Mouse (Mus musculus) lung, embryonic 14.5 days (tissue): ENCODE measurements around the gene Upk3b. TPM values are rescaled to one million over a fixed set of nuclear protein-coding genes. Genes with fewer than 3 reads are reported as not detected.

Source experiments
- ATAC-seq: fragments of 200-750 bp; cut with Nextera tagmentation; 2 replicates; pipeline ENCODE4 v1.8.0; 2017; ENCODE audit warnings: mild to moderate bottlenecking, moderate TSS enrichment, moderate library complexity; ENCODE audit not compliant: insufficient read depth
- DNase-seq: peaks from one replicate; pipeline ENCODE4 v3.0.0-alpha.2; 2015
- H3K27ac ChIP-seq: fragments of 300-500 bp; sonication (generic); 2 replicates; pipeline ENCODE4 v1.5.1; 2014; ENCODE audit warnings: low read depth, mild to moderate bottlenecking, moderate library complexity
- H3K27me3 ChIP-seq: fragments of 300-500 bp; sonication (generic); 2 replicates; pipeline ENCODE4 v1.6.1; 2014; ENCODE audit warnings: low read length, control low read depth; ENCODE audit not compliant: insufficient read depth
- H3K36me3 ChIP-seq: fragments of 300-500 bp; sonication (generic); 2 replicates; pipeline ENCODE4 v1.6.1; 2014; ENCODE audit warnings: control low read depth; ENCODE audit not compliant: insufficient read depth
- H3K4me1 ChIP-seq: fragments of 300-500 bp; sonication (generic); 2 replicates; pipeline ENCODE4 v1.6.1; 2014; ENCODE audit warnings: antibody characterized with exemption, control low read depth; ENCODE audit not compliant: insufficient read depth
- H3K4me2 ChIP-seq: fragments of 300-500 bp; sonication (generic); 2 replicates; pipeline ENCODE4 v1.6.1; 2014; ENCODE audit warnings: mild to moderate bottlenecking
- H3K4me3 ChIP-seq: fragments of 300-500 bp; sonication (generic); 2 replicates; pipeline ENCODE4 v1.5.1; 2014; ENCODE audit warnings: low read depth, low read length
- H3K9ac ChIP-seq: fragments of 300-500 bp; sonication (generic); 2 replicates; pipeline ENCODE4 v1.6.1; 2014
- H3K9me3 ChIP-seq: fragments of 300-500 bp; sonication (generic); 2 replicates; pipeline ENCODE4 v1.6.1; 2016; ENCODE audit warnings: low read depth, low read length, control low read depth
- CTCF ChIP-seq: IDR thresholded peaks from 2 replicates; pipeline ENCODE4 v1.5.1; 2016; ENCODE audit warnings: antibody characterized with exemption, low read depth
- WGBS: fragments of 180-500 bp; shearing (Covaris S2); extraction: QIAGEN DNeasy Blood & Tissue Kit; methylation state at CpG from one replicate; pipeline ENCODE4 v1.1.7; 2014; 5-methylcytosine and 5-hydroxymethylcytosine counted together
- polyA plus RNA-seq: library from polyadenylated mRNA; unstranded; fragments of >200 nt; fragmentation: Nextera tagmentation; extraction: Ambion mirVana; gene quantifications from 2 replicates; pipeline ENCODE4 v1.2.1, GENCODE M21; 2014

Gene Upk3b
- polyA plus RNA-seq, 1 experiment from 2014 or later = 23.8 TPM

- Histone ChIP-seq H3K27me3 (no peaks in the 10 kb centered on the region), H3K9ac (no peak overlapping the region), H3K9me3 (no peaks in the 10 kb centered on the region), H3K36me3 (no peaks in the 10 kb centered on the region), H3K4me3 (no peak overlapping the region), H3K4me2 (no peak overlapping the region), H3K4me1 (0 out of 2 replicates have a peak, but pooled peaks cover 8% of the 10 kb centered on the region), H3K27ac (no peak overlapping the region)
- 59% methylated on average over 11 of the region's 11 CpGs for WGBS
- no peak for ATAC-seq
- no peak for TF ChIP-seq CTCF
- no peak for DNase-seq
Measured at GRCm38 (mm10) chr5:136073526-136073925, 35.2 kb downstream of the Upk3b start.

- Histone ChIP-seq H3K36me3 (no peaks in the 10 kb centered on the region), H3K4me3 (no peak overlapping the region), H3K27ac (no peak overlapping the region), H3K9me3 (no peaks in the 10 kb centered on the region), H3K4me2 (no peak overlapping the region), H3K4me1 (0 out of 2 replicates have a peak, but pooled peaks cover 8% of the 10 kb centered on the region), H3K9ac (no peak overlapping the region), H3K27me3 (no peaks in the 10 kb centered on the region)
- ATAC-seq = no peak
- WGBS = 80% methylated on average over 5 of the region's 5 CpGs
- TF ChIP-seq CTCF = no peak
- DNase-seq = no peak
Measured at GRCm38 (mm10) chr5:136075076-136075475, 36.8 kb downstream of the Upk3b start.

- peak; percentile 73 for DNase-seq
- no peak for TF ChIP-seq CTCF
- Histone ChIP-seq H3K4me3 (no peak overlapping the region), H3K4me2 (peak overlapping the region; percentile 29; the same call in 1 of the 2 replicates), H3K27ac (no peak overlapping the region), H3K27me3 (no peaks in the 10 kb centered on the region), H3K4me1 (0 out of 2 replicates have a peak, but pooled peaks cover 8% of the 10 kb centered on the region), H3K36me3 (no peaks in the 10 kb centered on the region), H3K9me3 (no peaks in the 10 kb centered on the region), H3K9ac (no peak overlapping the region)
- 14% methylated on average over 7 of the region's 7 CpGs for WGBS
- peak; percentile 41 for ATAC-seq
Measured at GRCm38 (mm10) chr5:136076284-136076683, 38.0 kb downstream of the Upk3b start.

- H3K9ac ChIP-seq = no peak overlapping the region
- 77% methylated on average over 9 of the region's 9 CpGs for WGBS
- DNase-seq (no peak), ATAC-seq (no peak)
- H3K36me3 ChIP-seq = no peaks in the 10 kb centered on the region
- no peak for TF ChIP-seq CTCF
- H3K9me3 ChIP-seq = no peaks in the 10 kb centered on the region
- 0 out of 2 replicates have a peak, but pooled peaks cover 8% of the 10 kb centered on the region for H3K4me1 ChIP-seq
- H3K4me3 ChIP-seq = no peak overlapping the region
- H3K27me3 ChIP-seq = no peaks in the 10 kb centered on the region
- H3K27ac ChIP-seq = no peak overlapping the region
- H3K4me2 ChIP-seq = no peak overlapping the region
Measured at GRCm38 (mm10) chr5:136077001-136077550, 38.8 kb downstream of the Upk3b start.

GRCm38 (mm10) chr5:136078136-136078535 is 39.8 kb downstream of the Upk3b start:
- Histone ChIP-seq H3K9ac (no peak overlapping the region), H3K4me1 (0 out of 2 replicates have a peak, but pooled peaks cover 8% of the 10 kb centered on the region), H3K4me2 (no peak overlapping the region), H3K4me3 (no peak overlapping the region), H3K9me3 (no peaks in the 10 kb centered on the region), H3K27me3 (no peaks in the 10 kb centered on the region), H3K27ac (no peak overlapping the region), H3K36me3 (no peaks in the 10 kb centered on the region)
- DNase-seq (no peak), ATAC-seq (no peak)
- 91% methylated on average over 5 of the region's 5 CpGs for WGBS
- no peak for TF ChIP-seq CTCF

GRCm38 (mm10) chr5:136082345-136082744 is 44.0 kb downstream of the Upk3b start:
- Histone ChIP-seq H3K4me2 (no peak overlapping the region), H3K4me3 (no peak overlapping the region), H3K27ac (no peak overlapping the region), H3K4me1 (peaks cover 5% of the 10 kb centered on the region), H3K36me3 (no peaks in the 10 kb centered on the region), H3K27me3 (peaks cover 18% of the 10 kb centered on the region), H3K9me3 (no peaks in the 10 kb centered on the region), H3K9ac (no peak overlapping the region)
- ATAC-seq (no peak), DNase-seq (no peak)
- TF ChIP-seq CTCF = peak; percentile 46; the same call in 1 of the 2 replicates
- WGBS = 71% methylated on average over 4 of the region's 4 CpGs

- TF ChIP-seq CTCF = no peak
- Histone ChIP-seq H3K36me3 (no peaks in the 10 kb centered on the region), H3K9me3 (no peaks in the 10 kb centered on the region), H3K4me2 (peak within 1 kb of the TSS; percentile 97), H3K4me3 (peak within 1 kb of the TSS; percentile 55), H3K27me3 (peaks cover 18% of the 10 kb centered on the region), H3K27ac (no peak within 1 kb of the TSS), H3K9ac (peak within 1 kb of the TSS; percentile 49), H3K4me1 (peaks cover 5% of the 10 kb centered on the region)
- under 1% methylated on average over 28 of the region's 28 CpGs for WGBS
- DNase-seq (peak; percentile 99), ATAC-seq (peak; percentile 98)
Measured at GRCm38 (mm10) chr5:136083669-136084107, 45.4 kb downstream of the Upk3b start, which contains the start of gene Rasa4. Rasa4 (plus strand) TSS chr5:136083916.
